Mouse (Mus musculus) testis, adult 2 months (tissue): Measurements from ENCODE around the gene Ctso.

Experiments used
- CTCF ChIP-seq: fragments of 200-500 bp; IDR thresholded peaks from 2 replicates; pipeline ENCODE4 v1.5.1; 2012; ENCODE audit warnings: low read depth, mild to moderate bottlenecking, inconsistent platforms, low read length, moderate library complexity; ENCODE audit not compliant: control insufficient read depth, insufficient read depth, insufficient replicate concordance
- POLR2A ChIP-seq: fragments of 200-500 bp; IDR thresholded peaks from 2 replicates; pipeline ENCODE4 v1.6.1; 2012; ENCODE audit warnings: low read depth, mild to moderate bottlenecking, inconsistent platforms, low read length, moderate library complexity; ENCODE audit not compliant: control insufficient read depth

DNA sequence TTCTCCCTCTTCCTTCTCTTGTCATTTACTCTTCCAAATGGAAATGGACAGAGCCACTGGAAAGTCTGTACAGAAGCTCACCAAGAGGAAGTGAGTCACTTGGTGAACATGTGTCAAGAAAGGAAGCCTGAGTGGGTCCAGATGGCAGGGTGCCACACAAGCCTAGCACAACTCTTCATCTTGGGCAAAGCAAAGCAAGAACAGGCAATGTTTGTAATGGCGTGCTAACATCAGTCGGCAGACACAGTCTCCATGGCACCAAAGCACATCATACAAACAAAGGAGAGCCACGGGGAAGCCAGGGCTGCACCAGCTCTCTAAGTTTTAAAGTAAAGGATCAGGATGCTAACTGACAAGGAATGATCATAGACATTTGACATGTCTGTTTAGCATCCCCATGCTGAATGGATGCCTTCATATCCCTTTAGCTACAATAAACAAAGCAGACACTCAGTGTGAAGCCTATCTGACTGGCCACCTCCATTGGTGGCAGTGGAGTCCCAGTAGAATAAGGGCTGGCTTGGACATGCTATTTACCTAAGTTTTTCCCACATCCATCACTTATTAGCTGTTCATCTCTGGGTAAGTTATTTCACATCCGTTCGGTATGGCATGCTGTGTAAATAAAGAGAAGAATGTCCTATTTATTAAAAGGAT lies 16.2 kb upstream of the Ctso start:
- TF ChIP-seq POLR2A (no peak), CTCF (no peak)
